Mouse (Mus musculus) neutrophil, adult 5-6 weeks (primary cell): ENCODE measurements around the gene Llgl2. TPM values are rescaled to one million over a fixed set of nuclear protein-coding genes. Genes with fewer than 3 reads are reported as not detected.

ENCODE experiments used
- ATAC-seq: fragments of 151-379, 151-347 bp; 2 replicates; pipeline ENCODE4 v1.8.0; 2017; ENCODE audit warnings: mild to moderate bottlenecking, moderate TSS enrichment; ENCODE audit not compliant: insufficient number of reproducible peaks, poor library complexity, low FRiP score, severe bottlenecking; ENCODE audit errors: extremely low read depth
- total RNA-seq: library from RNA; stranded (forward); fragments of 200-1000 nt; gene quantifications from 2 replicates; pipeline ENCODE4 v1.2.3, GENCODE M21; 2017

Gene Llgl2
- total RNA-seq, 1 experiment from 2014 or later: 14.1 TPM

DNA sequence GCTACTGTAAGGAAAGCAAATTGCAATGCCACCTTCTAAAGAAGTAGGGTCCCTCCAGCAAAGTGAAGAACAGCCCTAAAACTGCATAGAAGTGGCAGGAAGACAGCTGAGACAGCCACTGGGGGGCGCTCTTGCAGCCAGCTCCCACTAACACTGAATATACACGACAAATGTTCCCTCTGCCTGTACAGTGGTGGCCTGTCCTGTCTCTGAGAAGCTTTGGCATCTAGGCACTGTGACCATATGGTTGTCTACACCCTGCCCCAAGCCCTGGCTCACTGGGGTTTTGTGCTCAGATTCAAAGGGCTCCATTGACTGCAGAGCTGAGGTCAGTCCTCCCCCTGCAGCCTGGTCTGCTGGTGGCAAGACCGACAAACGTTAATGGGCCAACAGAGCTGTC is 75.0 kb downstream of the Llgl2 start:
- ATAC-seq: 0 out of 2 replicates have a peak, but pooled peaks have one; percentile 47

- ATAC-seq: no peak
These were observed 75.8 kb downstream of the Llgl2 start, which contains the start of gene Smim5 for GRCm38 (mm10) chr11:115899486-115900266. Smim5 (plus strand) TSS chr11:115899966.

DNA sequence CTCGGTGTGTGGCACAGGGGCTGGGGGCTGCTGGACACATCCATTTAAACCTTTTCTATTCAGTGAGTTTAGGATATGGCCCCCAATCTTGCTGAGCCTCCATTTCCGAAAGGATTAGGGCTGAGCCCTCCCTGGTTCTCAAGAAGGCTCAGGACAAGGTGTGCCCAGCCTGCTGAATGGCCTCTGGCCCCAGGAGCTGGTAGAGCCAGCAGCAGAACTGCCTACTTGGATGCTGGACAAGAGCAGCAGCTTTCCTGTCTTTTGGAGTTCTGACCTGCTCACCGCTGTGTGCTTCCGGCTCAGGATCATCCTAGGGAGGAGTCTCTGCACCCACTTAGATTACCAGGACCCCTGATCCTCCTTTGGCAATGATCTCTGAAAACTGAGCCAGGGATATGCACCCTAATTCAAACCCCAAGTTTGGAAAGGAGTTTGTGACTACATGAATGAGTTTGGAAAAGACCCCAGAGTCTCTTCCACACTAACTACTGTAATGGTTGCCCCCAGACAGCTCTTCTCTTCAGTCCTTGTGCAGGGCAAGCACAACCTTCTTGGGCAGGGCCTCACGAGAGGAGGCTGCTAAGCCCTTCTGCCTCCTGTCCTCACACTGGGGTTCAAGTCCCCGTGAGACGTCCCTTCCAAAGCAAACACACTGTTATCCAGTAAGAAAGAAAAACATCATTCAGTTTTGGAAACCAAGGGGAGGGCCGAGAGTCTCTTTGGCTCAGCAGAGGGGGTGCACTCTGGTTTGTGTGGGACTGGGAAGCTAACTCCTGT is 76.9 kb downstream of the Llgl2 start:
- ATAC-seq: no peak

DNA sequence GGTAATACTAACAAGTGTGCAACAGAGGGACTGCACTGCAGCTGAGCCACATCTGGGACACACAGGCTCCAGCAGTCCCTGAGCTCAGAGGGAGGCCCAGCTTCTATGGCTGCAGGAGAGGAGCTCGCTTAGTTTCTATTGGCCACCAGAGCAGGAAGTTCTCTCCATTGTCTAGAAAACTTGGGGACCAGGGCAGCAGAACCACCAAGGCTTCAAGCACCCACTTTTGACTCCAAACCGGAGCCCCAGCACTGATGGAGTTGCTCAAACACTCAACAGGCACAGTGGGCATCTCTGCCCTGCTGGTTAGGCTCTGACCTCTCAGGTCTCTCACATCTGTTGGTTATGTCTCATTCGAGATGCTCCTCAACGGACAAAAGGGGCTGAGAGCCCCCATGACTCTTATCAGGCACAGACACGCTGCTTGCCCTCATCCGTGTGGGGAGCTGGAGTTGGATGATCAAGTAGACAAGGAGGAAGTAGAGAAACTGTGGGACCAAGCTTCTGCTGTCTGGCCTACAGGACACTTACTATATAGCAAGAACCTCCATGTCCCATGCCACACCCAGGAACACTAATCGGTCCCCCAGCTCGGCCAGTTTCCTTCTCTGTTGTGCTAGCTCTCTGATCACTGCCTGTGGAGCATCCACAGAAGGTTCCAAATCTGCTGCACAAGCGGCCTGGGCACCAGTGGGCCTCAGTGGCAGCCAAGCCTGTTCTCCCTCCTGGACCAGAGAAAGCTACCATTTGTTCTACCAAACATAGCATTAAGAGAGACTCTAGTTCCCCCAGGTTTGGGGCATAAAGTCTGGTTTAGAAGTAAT is 77.7 kb downstream of the Llgl2 start:
- ATAC-seq: no peak

DNA sequence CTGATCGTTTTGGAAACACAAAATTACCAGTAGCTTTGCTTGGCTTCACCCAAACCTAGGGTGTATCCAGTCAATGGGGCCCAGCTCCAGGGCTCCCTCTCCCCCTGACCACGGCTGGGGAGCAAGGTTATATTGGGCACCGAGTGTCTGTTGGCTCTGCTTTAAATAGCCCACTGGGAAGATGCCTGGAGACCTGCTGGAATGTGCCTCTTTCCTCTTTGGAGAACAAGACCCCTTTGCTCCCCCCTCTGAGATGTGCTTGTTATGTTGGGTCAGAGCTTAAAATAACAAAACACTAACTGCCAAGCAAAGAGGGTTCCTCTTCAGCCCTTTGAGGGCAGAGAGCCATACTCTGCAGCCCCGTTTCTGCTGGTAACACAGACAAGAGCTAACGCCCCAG is 78.3 kb downstream of the Llgl2 start:
- ATAC-seq: no peak

DNA sequence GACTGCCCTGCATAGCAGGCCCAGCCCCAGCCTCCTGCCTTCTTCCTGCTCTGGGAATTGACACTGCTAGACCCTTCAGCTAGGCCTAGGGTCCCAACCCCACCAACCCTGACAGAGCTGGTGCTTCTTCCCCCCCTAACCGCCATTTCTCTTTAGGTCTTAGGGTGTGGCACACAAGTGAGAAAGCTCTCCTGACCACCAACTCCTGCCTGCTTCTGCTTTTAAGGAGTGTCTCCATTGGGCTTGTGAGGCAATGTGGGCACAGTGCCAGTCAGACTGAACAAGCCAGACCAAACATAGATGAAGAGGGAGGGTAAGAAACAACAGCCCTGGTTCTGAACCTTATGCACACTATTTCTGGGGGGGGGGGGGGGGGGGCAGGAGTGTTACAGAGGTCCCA is 79.0 kb downstream of the Llgl2 start:
- ATAC-seq: peak; percentile 35; the same call in 1 of the 2 replicates

DNA sequence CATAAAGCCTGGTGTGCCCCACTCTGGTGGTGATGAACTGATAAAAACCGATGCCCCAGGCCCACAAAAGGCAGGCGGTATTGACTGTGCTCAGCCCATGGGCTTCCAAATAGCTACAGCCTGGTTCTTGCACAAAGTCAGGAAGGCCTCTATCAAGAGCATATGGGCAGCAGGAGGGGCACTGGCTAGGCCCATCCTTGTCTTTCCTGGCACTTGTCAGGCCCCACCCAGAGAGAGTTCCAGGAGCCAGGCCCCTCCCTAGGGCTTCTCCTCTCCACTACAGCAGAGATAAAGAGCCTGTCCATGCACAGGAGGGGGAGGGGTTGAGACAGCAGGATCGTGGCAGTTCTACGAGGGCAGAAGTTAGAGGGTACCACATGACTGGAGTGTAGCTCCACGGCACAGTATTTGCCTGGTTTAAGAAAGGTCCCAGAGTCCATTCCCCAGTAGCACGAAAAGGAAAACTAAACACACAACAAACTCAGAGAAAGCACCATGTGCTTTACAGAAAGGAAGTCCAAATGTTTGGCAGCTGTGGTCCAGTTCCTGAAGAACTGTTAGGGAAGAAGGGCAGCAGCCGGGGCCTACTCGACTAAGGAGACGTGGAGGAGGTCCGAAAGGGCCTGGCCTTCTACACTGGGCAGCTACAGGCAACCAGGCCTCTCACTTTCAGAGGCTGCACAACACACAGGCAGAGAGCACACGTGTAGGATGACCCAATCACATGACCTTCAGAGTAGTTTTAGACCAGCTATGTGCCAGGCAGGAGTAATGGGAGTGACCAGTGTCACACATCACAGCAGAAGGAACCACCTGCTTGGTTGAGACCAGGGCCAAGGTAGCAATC is 79.8 kb downstream of the Llgl2 start:
- no peak for ATAC-seq

GRCm38 (mm10) chr11:115904231-115904955 is 80.5 kb downstream of the Llgl2 start:
- no peak for ATAC-seq

Other genes with a start within 250 kb of the Llgl2 start
- gene Mrps7, start 220.1 kb upstream of the Llgl2 start, total RNA-seq: 23.5 and 27.0 TPM in 2 replicates
- 63.1 and 82.1 TPM in 2 replicates for gene Gga3, start 220.0 kb upstream of the Llgl2 start, total RNA-seq
- 167 and 177 TPM in 2 replicates for gene Mif4gd, start 211.1 kb upstream of the Llgl2 start, total RNA-seq
- 51.0 and 53.3 TPM in 2 replicates for gene Slc25a19, start 195.8 kb upstream of the Llgl2 start, total RNA-seq
- 59.5 and 71.5 TPM in 2 replicates for gene Grb2, start 115.5 kb upstream of the Llgl2 start, total RNA-seq
- 17.1 and 19.8 TPM in 2 replicates for gene Tmem94, start 58.6 kb upstream of the Llgl2 start, total RNA-seq
- 2.3 and 4.5 TPM in 2 replicates for gene Caskin2, start 10.4 kb upstream of the Llgl2 start, total RNA-seq
- gene Tsen54, start 9.3 kb upstream of the Llgl2 start, total RNA-seq: 8.8 and 15.2 TPM in 2 replicates
- gene Myo15b, start 34.4 kb downstream of the Llgl2 start, total RNA-seq: under 0.01 TPM in 1 of 2 replicates, not detected in the other
- 1.2 and 2.6 TPM in 2 replicates for gene Smim5, start 75.9 kb downstream of the Llgl2 start, total RNA-seq
- not detected in 2 replicates for gene Smim6, start 88.0 kb downstream of the Llgl2 start, total RNA-seq
- 125 and 148 TPM in 2 replicates for gene Sap30bp, start 109.2 kb downstream of the Llgl2 start, total RNA-seq
- gene Recql5, start 109.4 kb downstream of the Llgl2 start, total RNA-seq: 44.4 and 54.2 TPM in 2 replicates
- gene Itgb4, start 150.7 kb downstream of the Llgl2 start, total RNA-seq: 0.23 and 0.25 TPM in 2 replicates
- gene Galk1, start 188.7 kb downstream of the Llgl2 start, total RNA-seq: 3.6 and 7.9 TPM in 2 replicates
- 1,276 and 1,299 TPM in 2 replicates for gene H3f3b, start 203.9 kb downstream of the Llgl2 start, total RNA-seq
- gene Unk, start 206.3 kb downstream of the Llgl2 start, total RNA-seq: 22.5 and 24.2 TPM in 2 replicates